Mouse (Mus musculus) ovary, postnatal 10 days (tissue): ENCODE data around the gene Pdzd9.
"Not testable (repeated sequence)": the region's sequence is repeated elsewhere in the genome, so short reads cannot be mapped to it uniquely, and the experiment has no call there.

ENCODE experiments used
- DNase-seq: peaks from one replicate; pipeline ENCODE4 v3.0.0; 2022; ENCODE audit warnings: low spot score

Gene Pdzd9

DNA sequence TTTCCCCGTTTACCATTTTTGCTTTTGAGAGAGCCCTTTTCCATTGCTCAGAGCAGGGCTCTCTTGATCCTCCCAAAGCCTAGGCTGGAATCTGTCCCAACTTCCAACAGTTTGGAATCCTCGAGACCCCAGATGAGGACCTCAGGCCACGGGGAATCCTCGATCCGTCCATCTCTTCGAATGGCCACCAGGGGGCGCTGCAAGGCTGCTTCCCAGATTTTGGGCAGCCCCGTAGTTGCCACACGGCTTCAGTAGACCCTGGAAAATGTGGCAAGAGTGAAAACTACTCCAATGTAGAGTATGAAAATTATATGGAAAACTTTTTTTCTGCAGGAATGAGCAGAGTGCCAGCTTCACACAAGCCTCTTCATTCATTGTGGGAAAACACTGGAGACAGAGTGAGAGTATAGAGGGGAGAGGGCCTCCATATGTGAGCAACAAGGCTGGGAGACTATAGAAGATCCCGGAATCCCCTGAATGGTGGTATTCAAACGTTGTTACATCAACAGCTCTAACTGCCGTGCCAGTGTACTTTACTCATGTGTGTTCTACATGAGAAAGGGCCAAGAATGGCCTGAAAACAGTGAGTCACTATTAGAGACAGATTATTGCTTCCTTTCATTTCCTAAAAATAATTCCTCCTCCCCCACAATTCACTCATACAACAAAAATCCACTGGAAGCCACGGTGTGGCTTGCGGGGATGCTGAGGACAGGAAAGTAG is at the start of gene Pdzd9:
TSS of gene Pdzd9 (minus strand) at position 191 of the 723 bp plus-strand sequence.
- peak; percentile 81 for DNase-seq

DNA sequence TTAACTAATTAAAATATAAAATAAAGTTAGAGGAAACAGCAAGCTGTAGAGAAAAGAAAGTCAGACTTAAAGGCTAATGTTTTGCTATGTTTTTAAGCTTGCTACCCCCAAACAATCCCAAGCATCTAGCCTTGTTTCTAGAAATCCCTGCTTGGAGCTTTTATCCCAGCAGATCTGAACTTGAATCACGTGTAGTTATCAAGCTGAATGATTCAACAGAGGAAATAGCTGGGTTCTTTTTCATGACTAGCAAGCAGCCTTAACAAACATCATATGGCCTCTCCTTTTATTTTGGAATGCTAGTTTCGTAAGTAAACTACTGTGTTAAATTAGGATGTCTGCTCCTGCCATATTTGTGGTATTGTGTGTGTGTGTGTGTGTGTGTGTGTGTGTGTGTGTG is 47.1 kb upstream of the Pdzd9 start:
- no peak for DNase-seq

DNA sequence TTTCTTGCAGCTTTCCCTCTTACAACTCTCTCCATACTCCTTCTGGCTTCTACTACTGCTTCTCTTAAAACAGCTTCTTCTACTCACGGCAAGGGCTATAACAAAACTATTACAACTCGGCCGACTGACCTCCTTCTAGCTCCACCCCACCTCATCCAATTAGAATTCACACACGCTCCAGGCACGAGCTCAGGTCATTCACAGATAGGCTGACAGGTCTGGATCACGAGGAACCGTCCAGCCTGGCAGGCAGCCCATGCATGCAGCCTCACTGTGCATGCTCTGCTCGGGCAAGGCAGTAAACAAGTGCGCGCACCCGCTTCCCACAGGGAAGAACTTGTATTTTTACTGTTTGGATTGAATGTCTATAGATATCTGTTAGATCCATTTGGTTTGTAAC is 43.8 kb upstream of the Pdzd9 start:
- not testable (repeated sequence) for DNase-seq

DNA sequence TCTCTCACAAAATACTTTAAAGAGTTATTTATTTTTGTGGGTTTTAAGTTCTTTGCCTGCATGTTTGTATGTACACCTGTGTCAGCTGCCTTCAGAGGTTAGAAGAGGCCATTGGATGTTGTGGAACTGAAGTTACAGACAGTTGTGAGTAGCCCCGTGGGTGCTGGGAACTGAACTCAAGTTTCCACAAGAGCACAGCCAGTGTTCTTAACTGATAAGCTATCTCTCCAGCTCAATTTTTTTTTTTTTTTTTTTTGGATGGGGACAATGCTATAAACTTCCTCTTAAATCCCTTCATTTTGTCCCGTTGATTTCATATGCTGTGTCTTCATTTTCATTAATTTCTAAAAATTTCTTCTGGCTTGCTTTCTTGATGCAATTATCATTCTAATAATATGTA is 43.1 kb upstream of the Pdzd9 start:
- DNase-seq: no peak

DNA sequence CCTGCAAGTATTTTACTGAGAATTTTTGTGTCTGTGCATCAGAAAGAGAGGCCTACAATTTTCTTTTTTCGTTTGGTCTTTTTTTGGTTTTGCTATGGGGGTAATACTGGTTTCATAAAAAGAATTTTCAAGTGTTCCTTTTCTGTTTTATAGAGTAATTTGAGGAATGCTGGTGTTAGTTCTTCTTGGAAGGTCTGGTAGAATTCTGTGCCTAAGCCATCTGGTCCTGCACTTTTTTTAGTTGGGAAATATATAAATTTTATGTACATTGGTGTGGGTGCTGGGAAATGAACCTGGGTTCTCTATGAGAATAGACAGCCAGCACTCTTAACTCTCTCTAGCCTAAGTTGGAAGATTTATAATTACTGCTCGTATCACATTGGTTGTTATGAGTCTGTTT is 41.9 kb upstream of the Pdzd9 start:
- no peak for DNase-seq

DNA sequence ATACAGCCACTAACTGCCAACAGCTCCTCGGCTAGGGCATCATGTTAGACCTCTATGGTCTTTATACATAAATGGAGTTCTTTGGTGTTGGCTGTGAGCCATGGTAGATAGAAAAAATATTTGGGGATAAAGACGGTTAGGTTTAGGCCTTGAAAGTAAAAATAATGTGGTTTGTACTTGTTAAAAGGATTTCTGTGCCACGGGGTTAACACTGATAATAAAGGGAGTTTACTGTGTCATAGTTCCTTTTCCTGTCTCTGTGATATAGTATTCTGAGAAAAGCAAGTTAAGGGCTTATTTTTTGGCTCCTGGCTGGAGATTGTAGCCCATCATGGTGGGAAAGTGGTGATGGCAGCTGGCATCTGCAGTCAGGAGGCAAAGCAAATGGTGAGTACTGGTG is 33.7 kb upstream of the Pdzd9 start:
- no peak for DNase-seq

DNA sequence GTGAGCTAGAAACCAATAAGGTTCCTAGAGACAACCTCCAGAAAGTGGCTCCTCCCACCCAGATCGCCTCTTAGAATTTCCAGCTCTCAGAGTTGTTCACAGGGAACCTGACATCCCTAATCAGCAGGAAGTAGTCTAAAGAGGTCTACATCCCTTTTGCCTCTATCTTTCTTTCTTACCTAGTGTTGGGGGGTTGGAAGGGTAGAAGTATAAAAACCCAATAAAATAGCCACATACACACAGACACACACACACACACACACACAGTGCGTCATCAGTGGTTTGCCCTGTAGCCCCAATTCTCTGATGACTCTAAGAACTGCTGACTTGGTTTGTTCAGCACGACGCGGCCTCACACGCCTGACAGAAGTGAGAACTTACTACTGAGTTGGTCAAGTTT is 29.4 kb upstream of the Pdzd9 start:
- no peak for DNase-seq

DNA sequence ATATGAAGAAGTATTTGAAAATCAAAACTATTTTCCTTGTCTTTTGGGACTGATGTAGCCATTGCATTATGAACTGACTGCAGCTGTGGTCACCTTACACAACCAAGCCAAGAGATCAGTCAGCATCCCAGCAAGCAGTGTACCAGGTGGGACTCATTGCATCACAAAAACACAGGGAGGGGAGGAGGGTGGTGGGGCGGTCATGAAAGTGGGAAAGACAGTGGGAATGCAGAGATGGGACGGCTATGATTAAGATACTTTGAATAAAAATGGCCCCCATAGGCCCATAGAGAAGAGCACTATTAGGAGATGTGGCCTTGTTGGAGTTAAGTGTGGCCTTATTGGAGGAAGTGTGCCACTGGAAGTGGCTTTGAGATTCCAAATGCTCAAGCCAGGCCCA is 26.2 kb upstream of the Pdzd9 start:
- no peak for DNase-seq

DNA sequence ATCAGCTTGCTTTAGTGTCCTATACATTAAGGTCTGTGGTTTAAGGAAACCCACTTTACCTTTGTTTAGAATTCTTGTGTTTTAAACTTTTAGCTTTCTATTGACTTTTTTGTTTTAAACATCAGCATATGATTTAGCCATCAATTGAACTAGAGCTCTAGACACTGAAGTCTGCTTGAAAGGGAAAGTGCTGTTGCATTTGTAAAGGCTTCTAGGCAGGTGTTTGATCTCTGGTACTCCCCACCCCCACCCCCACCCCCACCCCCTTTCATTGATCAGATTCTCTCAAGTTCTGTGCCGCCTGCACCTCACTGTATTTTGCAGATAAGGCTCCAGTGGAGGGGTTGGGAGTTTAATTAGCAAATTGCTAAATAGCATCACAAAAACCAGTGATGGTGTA is 25.5 kb upstream of the Pdzd9 start:
- no peak for DNase-seq

DNA sequence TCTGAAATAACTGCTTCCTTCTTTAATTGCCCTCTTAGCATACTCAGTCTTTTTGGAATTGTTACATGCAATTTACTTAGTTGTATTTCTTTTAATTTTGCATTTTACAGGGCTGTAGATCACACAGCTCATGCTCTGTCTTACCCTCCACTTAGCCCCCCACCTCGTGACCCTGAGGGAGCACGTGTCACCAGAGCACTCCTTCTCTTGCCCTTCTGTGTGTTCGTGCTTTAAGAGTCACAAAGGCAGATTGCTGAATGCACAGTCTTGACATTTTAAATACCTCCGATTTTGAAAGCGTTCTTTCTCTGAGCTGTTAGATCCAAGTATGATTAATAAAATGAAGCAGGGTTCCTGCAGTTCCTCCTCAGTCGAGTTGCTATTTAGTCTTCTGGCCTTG is 25.1 kb upstream of the Pdzd9 start:
- no peak for DNase-seq

DNA sequence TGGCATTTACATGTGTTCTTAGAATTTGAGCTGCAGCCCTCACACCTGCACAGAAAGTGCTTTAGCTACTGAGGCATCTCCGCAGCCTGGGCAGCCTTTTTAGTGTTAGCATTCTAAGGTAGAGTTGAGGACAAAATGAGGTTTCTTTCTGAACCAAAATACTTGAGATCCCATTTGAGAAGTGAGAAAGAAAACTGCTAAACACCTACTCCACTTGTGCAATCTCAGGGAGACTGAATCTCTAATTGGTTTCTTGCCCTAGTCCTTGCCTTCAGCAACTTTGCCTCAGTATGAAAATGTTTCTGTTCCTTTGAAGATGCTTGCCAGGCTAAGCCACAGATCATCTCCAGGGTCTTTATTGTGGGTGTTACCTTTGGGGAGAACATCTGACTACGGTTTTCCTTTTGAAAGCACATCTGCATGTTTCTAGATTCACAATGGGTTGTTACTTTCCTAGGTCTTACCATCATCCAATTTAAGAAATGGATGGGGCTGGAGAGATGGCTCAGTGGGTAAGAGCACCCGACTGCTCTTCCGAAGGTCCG is 23.8 kb upstream of the Pdzd9 start:
- DNase-seq: no peak

DNA sequence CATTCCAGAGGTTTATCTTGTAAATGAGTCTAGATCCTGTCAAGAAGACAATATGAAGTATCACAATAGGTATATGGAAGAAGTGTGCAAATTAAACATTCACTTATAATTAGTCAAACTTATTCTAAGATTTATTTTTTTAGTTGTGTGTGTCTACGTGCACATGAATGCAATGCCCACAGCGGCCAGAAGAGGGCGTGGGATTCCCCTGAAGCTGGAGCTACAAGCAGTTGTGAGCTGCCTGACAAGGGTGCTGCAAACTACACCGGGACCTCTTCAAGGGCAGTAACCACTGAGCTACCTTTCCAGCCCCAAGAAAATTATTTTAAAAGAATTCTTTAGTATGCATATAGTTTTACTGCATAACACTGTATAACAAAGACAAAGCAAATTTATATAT is 20.5 kb upstream of the Pdzd9 start:
- DNase-seq: no peak

DNA sequence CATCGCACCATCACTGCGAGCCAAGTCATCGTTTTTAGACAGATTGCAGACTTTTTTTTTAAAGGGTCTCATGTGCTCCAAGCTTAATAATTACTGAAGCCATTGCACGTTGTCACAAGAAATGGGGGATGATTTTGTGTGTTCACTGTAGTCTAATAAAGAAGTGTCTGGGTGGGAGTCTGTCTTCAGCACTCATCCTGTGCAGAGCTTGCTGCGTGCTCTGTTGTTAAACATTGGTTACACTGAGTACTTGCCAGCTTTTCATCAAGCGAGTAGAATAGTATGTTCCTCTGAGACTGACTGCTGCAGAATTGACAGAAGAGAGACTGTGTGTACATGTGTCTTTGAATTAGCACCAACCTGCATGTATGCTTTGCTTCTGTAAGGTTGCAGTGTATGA is 15.1 kb upstream of the Pdzd9 start:
- DNase-seq: no peak

DNA sequence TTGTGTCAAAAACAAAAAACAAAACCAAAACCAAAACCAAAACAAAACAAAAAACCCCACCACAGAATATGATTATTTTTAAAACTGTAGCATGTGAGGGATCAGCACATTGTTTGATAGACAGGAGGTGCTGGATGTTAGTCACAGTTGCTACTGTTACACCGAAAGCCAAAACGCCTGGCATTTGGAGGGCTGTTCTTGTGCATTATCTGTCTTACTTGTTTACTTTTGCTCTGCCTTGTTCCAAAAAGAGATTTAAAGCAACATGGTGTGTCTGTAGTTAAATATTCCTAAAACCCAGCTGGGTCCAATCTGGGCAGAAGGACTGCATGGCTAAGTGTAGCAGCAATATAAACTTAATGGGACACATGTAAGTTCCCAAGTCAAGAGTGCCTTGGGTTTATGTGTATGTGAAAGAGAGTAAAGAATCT is 14.6 kb upstream of the Pdzd9 start:
- DNase-seq: no peak

DNA sequence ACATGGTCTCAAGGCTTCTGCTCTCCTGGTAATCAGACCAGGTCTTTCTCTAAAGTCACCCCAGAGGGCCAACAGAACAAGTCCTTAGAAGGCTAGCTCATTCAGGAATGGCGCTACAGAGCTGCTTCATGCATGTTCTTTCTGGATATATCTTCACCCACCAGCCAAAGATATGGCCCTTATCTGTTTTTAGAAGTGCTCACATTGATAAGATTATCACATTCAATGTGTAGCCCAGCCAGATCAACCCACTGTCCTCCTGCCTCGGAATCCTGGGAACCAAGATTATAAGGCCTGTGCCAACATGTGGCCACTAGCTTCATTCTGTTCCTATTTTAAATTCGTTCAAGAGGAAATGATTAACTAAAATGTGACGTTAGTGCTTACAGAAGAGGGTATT is 11.9 kb upstream of the Pdzd9 start:
- no peak for DNase-seq

DNA sequence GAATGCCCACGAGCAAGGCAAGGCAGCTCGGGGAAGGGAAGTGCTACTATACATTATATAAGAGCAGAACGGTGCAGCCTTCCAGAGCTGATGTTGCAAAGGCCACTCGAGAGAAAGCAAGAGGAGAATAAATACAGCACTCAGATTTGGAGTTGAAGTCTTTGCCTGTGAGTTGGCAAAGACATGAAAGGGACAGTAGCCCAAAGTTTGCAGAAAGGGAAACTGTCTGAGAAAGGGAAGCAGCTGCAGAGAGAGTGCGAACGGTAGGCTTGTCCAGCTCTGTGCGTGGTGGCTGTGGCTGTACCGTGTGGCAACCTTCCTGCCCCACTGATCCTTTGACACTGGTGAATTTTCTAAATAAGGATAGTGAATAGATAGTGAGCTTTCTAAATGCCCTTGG is 8.9 kb upstream of the Pdzd9 start:
- DNase-seq: no peak

- no peak for DNase-seq
Measured at GRCm38 (mm10) chr7:120677764-120678531, 7.8 kb upstream of the Pdzd9 start.

GRCm38 (mm10) chr7:120677001-120677643 is 7.0 kb upstream of the Pdzd9 start, which contains the start of gene Mosmo:
TSS of gene Mosmo (plus strand) at chr7:120677618.
- peak; percentile 55 for DNase-seq

DNA sequence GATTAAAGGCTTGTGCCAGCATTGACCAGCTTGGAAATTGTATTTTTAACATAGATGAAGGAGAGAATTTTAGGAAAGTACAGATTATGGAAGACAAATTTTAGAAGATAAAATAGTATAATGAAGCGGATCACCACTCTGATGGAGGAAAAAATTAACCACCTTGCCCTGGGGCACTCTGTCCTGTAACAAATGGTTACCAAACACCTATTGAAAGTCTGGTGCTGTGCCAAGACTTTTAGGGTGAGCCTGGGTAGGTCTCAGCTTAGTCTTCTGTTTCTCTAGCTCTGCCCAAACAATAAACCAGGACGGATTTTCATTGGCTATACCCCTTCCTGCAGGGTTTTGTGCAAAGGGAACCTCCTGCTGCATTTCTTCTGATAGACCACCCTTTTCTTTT is 1.1 kb upstream of the Pdzd9 start:
- no peak for DNase-seq

GRCm38 (mm10) chr7:120662079-120662478 is 8.1 kb downstream of the Pdzd9 start:
- DNase-seq: no peak

GRCm38 (mm10) chr7:120647849-120648248 is 22.3 kb downstream of the Pdzd9 start:
- no peak for DNase-seq

- no peak for DNase-seq
Measured at GRCm38 (mm10) chr7:120643217-120643616, 26.9 kb downstream of the Pdzd9 start.

GRCm38 (mm10) chr7:120635821-120636220 is 34.3 kb downstream of the Pdzd9 start:
- DNase-seq: no peak
